Mouse (Mus musculus): ENCODE measurements around the gene Kif1b. TPM values are rescaled to one million over a fixed set of nuclear protein-coding genes. Genes with fewer than 3 reads are reported as not detected.
A peak's percentile ranks its signal among the peaks of the same experiment; 100 is the strongest.

The Kif1b gene
- polyA plus RNA-seq, 1 experiment from 2014 or later = 123 TPM

- Histone ChIP-seq H3K4me1 (replicated peaks) (peaks cover 12% of the 10 kb centered on the region; the same call in 1 of the 2 replicates), H3K4me2 (no peak overlapping the region), H3K27ac (replicated peaks) (no peak overlapping the region), H3K36me3 (no peaks in the 10 kb centered on the region), H3K9ac (no peak overlapping the region), H3K4me3 (no peak overlapping the region), H3K27me3 (no peaks in the 10 kb centered on the region), H3K9me3 (no peaks in the 10 kb centered on the region)
- WGBS = 80% methylated on average over 5 of the region's 5 CpGs
- ATAC-seq (ENCODE audit: low FRiP score, low read depth) = no peak
These were observed 4.5 kb upstream of the Kif1b start for GRCm38 (mm10) chr4:149311996-149312395.

- no peaks in the 10 kb centered on the region for H3K27me3 ChIP-seq
- H3K9ac ChIP-seq = peak overlapping the region; percentile 66
- no peaks in the 10 kb centered on the region for H3K36me3 ChIP-seq
- peak overlapping the region; percentile 95 for H3K27ac ChIP-seq (replicated peaks)
- 16% methylated on average over 3 of the region's 3 CpGs for WGBS
- no peaks in the 10 kb centered on the region for H3K9me3 ChIP-seq
- H3K4me1 ChIP-seq (replicated peaks) = peaks cover 37% of the 10 kb centered on the region
- peak overlapping the region; percentile 87 for H3K4me2 ChIP-seq
- ATAC-seq (ENCODE audit: low FRiP score, low read depth) = no peak
- H3K4me3 ChIP-seq = peak overlapping the region; percentile 99
These were observed 963 bp upstream of the Kif1b start for GRCm38 (mm10) chr4:149308491-149308820.

- ATAC-seq (ENCODE audit: low FRiP score, low read depth) = peak; percentile 67
- H3K4me1 ChIP-seq (replicated peaks) = peaks cover 50% of the 10 kb centered on the region
- H3K9me3 ChIP-seq = no peaks in the 10 kb centered on the region
- H3K36me3 ChIP-seq = no peaks in the 10 kb centered on the region
- peak overlapping the region; percentile 99 for H3K4me3 ChIP-seq
- H3K9ac ChIP-seq = peak overlapping the region; percentile 100
- H3K4me2 ChIP-seq = peak overlapping the region; percentile 87
- peak overlapping the region; percentile 95 for H3K27ac ChIP-seq (replicated peaks)
- under 1% methylated on average over 58 of the region's 83 CpGs for WGBS
- no peaks in the 10 kb centered on the region for H3K27me3 ChIP-seq
These were observed 539 bp downstream of the Kif1b start for GRCm38 (mm10) chr4:149306712-149307595.

GRCm38 (mm10) chr4:149305761-149306711 lies 1.5 kb downstream of the Kif1b start:
- 23% methylated on average over 14 of the region's 14 CpGs for WGBS
- Histone ChIP-seq H3K4me1 (replicated peaks) (peaks cover 57% of the 10 kb centered on the region), H3K4me2 (peak overlapping the region; percentile 87), H3K9ac (peak overlapping the region; percentile 100), H3K36me3 (no peaks in the 10 kb centered on the region), H3K4me3 (peak overlapping the region; percentile 99), H3K9me3 (no peaks in the 10 kb centered on the region), H3K27ac (replicated peaks) (peak overlapping the region; percentile 95), H3K27me3 (no peaks in the 10 kb centered on the region)
- no peak for ATAC-seq (ENCODE audit: low FRiP score, low read depth)

DNA sequence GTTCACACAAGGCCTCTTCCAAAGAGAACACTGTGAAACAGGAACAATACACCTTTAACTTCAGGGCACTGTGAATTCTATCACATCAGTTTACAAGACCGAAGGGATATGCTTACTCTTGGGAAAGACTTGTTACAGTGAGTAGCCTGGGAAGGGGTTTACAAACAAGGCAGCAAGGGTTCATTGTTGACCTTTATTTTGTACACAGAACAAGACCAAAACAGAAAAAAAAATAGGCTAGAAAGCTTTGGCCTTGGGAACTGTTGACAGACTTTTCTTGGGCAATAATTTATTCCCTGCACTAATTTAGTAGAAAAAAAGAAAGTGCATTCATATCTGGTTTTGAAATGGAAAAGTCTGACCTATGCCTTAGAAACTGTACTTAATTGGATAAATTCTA lies 3.0 kb downstream of the Kif1b start:
- H3K27ac ChIP-seq (replicated peaks) = no peak overlapping the region
- 55% methylated on average over 1 of the region's 1 CpGs for WGBS

GRCm38 (mm10) chr4:149303502-149303901 lies 4.0 kb downstream of the Kif1b start:
- H3K4me1 ChIP-seq (replicated peaks) = peaks cover 55% of the 10 kb centered on the region
- H3K4me2 ChIP-seq = peak overlapping the region; percentile 39
- H3K9ac ChIP-seq = no peak overlapping the region
- WGBS = 27% methylated on average over 5 of the region's 5 CpGs
- H3K9me3 ChIP-seq = no peaks in the 10 kb centered on the region
- no peaks in the 10 kb centered on the region for H3K36me3 ChIP-seq
- peak overlapping the region; percentile 6; the same call in 1 of the 2 replicates for H3K4me3 ChIP-seq
- H3K27me3 ChIP-seq = no peaks in the 10 kb centered on the region
- H3K27ac ChIP-seq (replicated peaks) = no peak overlapping the region
- ATAC-seq (ENCODE audit: low FRiP score, low read depth) = no peak

More for the DNA sequence above, 3.0 kb downstream of the Kif1b start:
- no peaks in the 10 kb centered on the region for H3K27me3 ChIP-seq
- peaks cover 60% of the 10 kb centered on the region for H3K4me1 ChIP-seq (replicated peaks)
- no peak overlapping the region for H3K4me3 ChIP-seq
- H3K4me2 ChIP-seq = peak overlapping the region; percentile 39
- H3K9me3 ChIP-seq = no peaks in the 10 kb centered on the region
- H3K36me3 ChIP-seq = no peaks in the 10 kb centered on the region
- 0 out of 2 replicates have a peak overlapping the region, but pooled peaks have one; percentile 10 for H3K9ac ChIP-seq
- no peak for ATAC-seq (ENCODE audit: low FRiP score, low read depth)

- WGBS = 74% methylated on average over 5 of the region's 5 CpGs
- no peak overlapping the region for H3K9ac ChIP-seq
- no peak overlapping the region for H3K4me3 ChIP-seq
- no peaks in the 10 kb centered on the region for H3K36me3 ChIP-seq
- ATAC-seq (ENCODE audit: low FRiP score, low read depth) = no peak
- H3K27ac ChIP-seq (replicated peaks) = no peak overlapping the region
- peak overlapping the region; percentile 39 for H3K4me2 ChIP-seq
- peaks cover 52% of the 10 kb centered on the region for H3K4me1 ChIP-seq (replicated peaks)
- no peaks in the 10 kb centered on the region for H3K9me3 ChIP-seq
- H3K27me3 ChIP-seq = no peaks in the 10 kb centered on the region
These were observed 4.7 kb downstream of the Kif1b start for GRCm38 (mm10) chr4:149302751-149303150.

- no peak overlapping the region for H3K4me3 ChIP-seq
- no peaks in the 10 kb centered on the region for H3K27me3 ChIP-seq
- no peak overlapping the region for H3K27ac ChIP-seq (replicated peaks)
- no peaks in the 10 kb centered on the region for H3K36me3 ChIP-seq
- peaks cover 54% of the 10 kb centered on the region for H3K4me1 ChIP-seq (replicated peaks)
- H3K9me3 ChIP-seq = no peaks in the 10 kb centered on the region
- no peak overlapping the region for H3K9ac ChIP-seq
- H3K4me2 ChIP-seq = no peak overlapping the region
- no peak for ATAC-seq (ENCODE audit: low FRiP score, low read depth)
- 51% methylated on average over 3 of the region's 3 CpGs for WGBS
These were observed 5.4 kb downstream of the Kif1b start for GRCm38 (mm10) chr4:149302136-149302535.

GRCm38 (mm10) chr4:149296501-149296900 lies 11.0 kb downstream of the Kif1b start:
- no peaks in the 10 kb centered on the region for H3K36me3 ChIP-seq

GRCm38 (mm10) chr4:149292984-149293383 lies 14.5 kb downstream of the Kif1b start:
- peaks cover 22% of the 10 kb centered on the region for H3K4me1 ChIP-seq (replicated peaks)
- no peak for ATAC-seq (ENCODE audit: low FRiP score, low read depth)
- H3K4me3 ChIP-seq = no peak overlapping the region
- WGBS = 78% methylated on average over 5 of the region's 5 CpGs
- H3K27ac ChIP-seq (replicated peaks) = no peak overlapping the region
- no peaks in the 10 kb centered on the region for H3K27me3 ChIP-seq
- H3K4me2 ChIP-seq = no peak overlapping the region
- peaks cover 20% of the 10 kb centered on the region for H3K36me3 ChIP-seq
- no peaks in the 10 kb centered on the region for H3K9me3 ChIP-seq
- H3K9ac ChIP-seq = no peak overlapping the region

More at GRCm38 (mm10) chr4:149296501-149296900, 11.0 kb downstream of the Kif1b start:
- Histone ChIP-seq H3K9me3 (no peaks in the 10 kb centered on the region), H3K27me3 (no peaks in the 10 kb centered on the region), H3K4me3 (no peak overlapping the region), H3K27ac (replicated peaks) (no peak overlapping the region), H3K4me2 (no peak overlapping the region), H3K9ac (no peak overlapping the region), H3K4me1 (replicated peaks) (peaks cover 33% of the 10 kb centered on the region)
- no peak for ATAC-seq (ENCODE audit: low FRiP score, low read depth)
- 92% methylated on average over 2 of the region's 2 CpGs for WGBS

GRCm38 (mm10) chr4:149291061-149291460 lies 16.4 kb downstream of the Kif1b start:
- Histone ChIP-seq H3K9me3 (no peaks in the 10 kb centered on the region), H3K4me1 (replicated peaks) (peaks cover 25% of the 10 kb centered on the region), H3K4me3 (no peak overlapping the region), H3K9ac (no peak overlapping the region), H3K27me3 (no peaks in the 10 kb centered on the region), H3K4me2 (no peak overlapping the region), H3K36me3 (peaks cover 20% of the 10 kb centered on the region), H3K27ac (replicated peaks) (no peak overlapping the region)
- ATAC-seq (ENCODE audit: low FRiP score, low read depth) = no peak
- 71% methylated on average over 9 of the region's 9 CpGs for WGBS
